Mouse (Mus musculus) hindbrain, postnatal 0 days (tissue): ENCODE measurements around the gene Rpl31. TPM values are rescaled to one million over a fixed set of nuclear protein-coding genes. Genes with fewer than 3 reads are reported as not detected.

Source experiments
- ATAC-seq: fragments of 200-750 bp; cut with Nextera tagmentation; 2 replicates; pipeline ENCODE4 v1.8.0; 2017; ENCODE audit warnings: mild to moderate bottlenecking, moderate TSS enrichment, moderate library complexity
- DNase-seq: peaks from one replicate; pipeline ENCODE4 v3.0.0-alpha.2; 2015; ENCODE audit warnings: low spot score
- H3K27ac ChIP-seq: fragments of 300-500 bp; sonication (generic); 2 replicates; pipeline ENCODE4 v1.5.1; 2014; ENCODE audit warnings: mild to moderate bottlenecking
- H3K27me3 ChIP-seq: fragments of 300-500 bp; sonication (generic); 2 replicates; pipeline ENCODE4 v1.6.1; 2014; ENCODE audit warnings: low read length, mixed read lengths; ENCODE audit not compliant: insufficient read depth
- H3K36me3 ChIP-seq: fragments of 300-500 bp; sonication (generic); 2 replicates; pipeline ENCODE4 v1.6.1; 2014; ENCODE audit warnings: low read length, mixed read lengths; ENCODE audit not compliant: insufficient read depth
- H3K4me1 ChIP-seq: fragments of 300-500 bp; sonication (generic); 2 replicates; pipeline ENCODE4 v1.6.1; 2014; ENCODE audit warnings: antibody characterized with exemption, low read length, mixed read lengths; ENCODE audit not compliant: insufficient read depth
- H3K4me2 ChIP-seq: fragments of 300-500 bp; sonication (generic); 2 replicates; pipeline ENCODE4 v1.6.1; 2014; ENCODE audit warnings: low read depth, mild to moderate bottlenecking, low read length, moderate library complexity, mixed read lengths
- H3K4me3 ChIP-seq: fragments of 300-500 bp; sonication (generic); 2 replicates; pipeline ENCODE4 v1.5.1; 2014; ENCODE audit warnings: low read length
- H3K9ac ChIP-seq: fragments of 300-500 bp; sonication (generic); replicated peaks from 2 replicates; pipeline ENCODE4 v1.6.1; 2014; ENCODE audit warnings: mild to moderate bottlenecking, low read length, moderate library complexity, mixed read lengths
- H3K9me3 ChIP-seq: fragments of 300-500 bp; sonication (generic); 2 replicates; pipeline ENCODE4 v1.6.1; 2016; ENCODE audit warnings: low read length, mixed read lengths
- CTCF ChIP-seq: IDR thresholded peaks from 2 replicates; pipeline ENCODE4 v1.5.1; 2016; ENCODE audit warnings: antibody characterized with exemption, control low read depth, low read depth
- WGBS: fragments of 180-500 bp; shearing (Covaris S2); extraction: QIAGEN DNeasy Blood & Tissue Kit; methylation state at CpG from one replicate; pipeline ENCODE4 v1.1.7; 2014; 5-methylcytosine and 5-hydroxymethylcytosine counted together
- polyA plus RNA-seq: library from polyadenylated mRNA; unstranded; fragments of >200 nt; fragmentation: Nextera tagmentation; extraction: Ambion mirVana; gene quantifications from 2 replicates; pipeline ENCODE4 v1.2.1, GENCODE M21; 2015
- total RNA-seq: library from RNA; depleted of rRNA; stranded (reverse); fragments of >200 nt; gene quantifications from 2 replicates; pipeline ENCODE4 v1.2.3, GENCODE M21; 2014

Rpl31 gene
- total and polyA plus RNA-seq, 2 experiments from 2014 or later, result 207 to 353 TPM

- Histone ChIP-seq H3K9me3 (no peaks in the 10 kb centered on the region), H3K9ac (no peak overlapping the region), H3K27ac (no peak overlapping the region), H3K4me2 (no peak overlapping the region), H3K4me1 (no peaks in the 10 kb centered on the region), H3K4me3 (no peak overlapping the region), H3K27me3 (no peaks in the 10 kb centered on the region), H3K36me3 (no peaks in the 10 kb centered on the region)
- no peak for ATAC-seq
- no peak for DNase-seq
- WGBS, result 81% methylated on average over 4 of the region's 4 CpGs
- no peak for TF ChIP-seq CTCF
Observed at GRCm38 (mm10) chr1:39341807-39342206, 25.8 kb upstream of the Rpl31 start.

- no peak overlapping the region for H3K4me3 ChIP-seq
- TF ChIP-seq CTCF, result peak; percentile 48
- WGBS, result 79% methylated on average over 5 of the region's 5 CpGs
- H3K36me3 ChIP-seq, result no peaks in the 10 kb centered on the region
- H3K9ac ChIP-seq, result no peak overlapping the region
- H3K9me3 ChIP-seq, result no peaks in the 10 kb centered on the region
- H3K4me2 ChIP-seq, result no peak overlapping the region
- H3K27ac ChIP-seq, result no peak overlapping the region
- no peak for DNase-seq
- no peaks in the 10 kb centered on the region for H3K4me1 ChIP-seq
- no peaks in the 10 kb centered on the region for H3K27me3 ChIP-seq
- no peak for ATAC-seq
Observed at GRCm38 (mm10) chr1:39343242-39343641, 24.4 kb upstream of the Rpl31 start.

DNA sequence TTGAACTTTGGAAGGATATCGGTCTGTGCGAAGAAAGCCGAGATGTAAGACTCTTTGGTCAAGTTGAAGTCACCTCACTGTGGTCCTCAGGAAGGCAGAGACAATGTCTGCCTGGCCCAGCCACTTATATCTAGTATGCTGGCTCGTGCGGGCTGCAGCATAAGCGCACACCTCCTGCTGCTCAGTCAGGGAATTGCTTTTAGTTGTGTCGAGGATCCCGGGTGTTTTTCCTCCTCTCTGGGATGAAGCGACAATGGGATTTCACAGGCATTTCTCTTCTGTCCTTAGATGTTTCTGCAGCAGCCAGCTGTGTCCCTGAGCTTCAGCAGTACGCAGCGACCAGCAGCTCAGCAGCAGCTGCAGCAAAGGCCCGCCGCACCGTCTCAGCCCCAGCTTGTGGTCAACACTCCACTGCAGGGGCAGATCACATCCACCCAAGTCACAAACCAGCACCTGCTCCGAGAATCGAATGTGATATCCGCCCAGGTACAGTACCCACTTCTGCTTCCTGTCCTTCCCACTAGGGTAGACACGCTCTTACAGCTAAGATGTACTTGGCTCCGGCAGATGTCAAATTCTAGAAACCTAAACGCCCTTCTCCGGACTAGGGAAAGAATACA, 22.6 kb upstream of the Rpl31 start:
- Histone ChIP-seq H3K4me2 (no peak overlapping the region), H3K4me1 (no peaks in the 10 kb centered on the region), H3K36me3 (no peaks in the 10 kb centered on the region), H3K27me3 (no peaks in the 10 kb centered on the region), H3K4me3 (no peak overlapping the region), H3K9ac (no peak overlapping the region), H3K27ac (no peak overlapping the region), H3K9me3 (no peaks in the 10 kb centered on the region)
- peak; percentile 68 for TF ChIP-seq CTCF
- 63% methylated on average over 21 of the region's 21 CpGs for WGBS
- ATAC-seq (no peak), DNase-seq (peak; percentile 56)

GRCm38 (mm10) chr1:39349001-39349400, 18.6 kb upstream of the Rpl31 start:
- 52% methylated on average over 1 of the region's 1 CpGs for whole genome bisulfite sequencing
- H3K27me3 ChIP-seq, result no peaks in the 10 kb centered on the region
- no peak for TF ChIP-seq CTCF

GRCm38 (mm10) chr1:39349427-39349826, 18.2 kb upstream of the Rpl31 start:
- 77% methylated on average over 7 of the region's 7 CpGs for WGBS

More at GRCm38 (mm10) chr1:39349001-39349400, 18.6 kb upstream of the Rpl31 start:
- Histone ChIP-seq H3K4me3 (no peak overlapping the region), H3K9me3 (peaks cover 4% of the 10 kb centered on the region; the same call in 1 of the 2 replicates), H3K4me1 (no peaks in the 10 kb centered on the region), H3K27ac (no peak overlapping the region), H3K4me2 (no peak overlapping the region), H3K9ac (no peak overlapping the region), H3K36me3 (no peaks in the 10 kb centered on the region)
- ATAC-seq (no peak), DNase-seq (peak; percentile 20)

GRCm38 (mm10) chr1:39361754-39362514, 5.7 kb upstream of the Rpl31 start:
- no peaks in the 10 kb centered on the region for H3K27me3 ChIP-seq
- H3K4me1 ChIP-seq, result 0 out of 2 replicates have a peak, but pooled peaks cover 5% of the 10 kb centered on the region
- ATAC-seq, result 0 out of 2 replicates have a peak, but pooled peaks have one; percentile 27
- TF ChIP-seq CTCF, result peak; percentile 35; the same call in 1 of the 2 replicates
- WGBS, result 31% methylated on average over 24 of the region's 24 CpGs
- no peaks in the 10 kb centered on the region for H3K36me3 ChIP-seq
- no peak for DNase-seq
- no peak overlapping the region; the same call in 1 of the 2 replicates for H3K9ac ChIP-seq
- H3K27ac ChIP-seq, result no peak overlapping the region
- peak overlapping the region; percentile 52 for H3K4me2 ChIP-seq
- peak overlapping the region; percentile 17 for H3K4me3 ChIP-seq
- no peaks in the 10 kb centered on the region for H3K9me3 ChIP-seq

More at GRCm38 (mm10) chr1:39349427-39349826, 18.2 kb upstream of the Rpl31 start:
- no peak overlapping the region for H3K4me3 ChIP-seq
- no peak overlapping the region for H3K4me2 ChIP-seq
- H3K9ac ChIP-seq, result no peak overlapping the region
- peaks cover 4% of the 10 kb centered on the region; the same call in 1 of the 2 replicates for H3K9me3 ChIP-seq
- H3K27ac ChIP-seq, result no peak overlapping the region
- H3K27me3 ChIP-seq, result no peaks in the 10 kb centered on the region
- DNase-seq (no peak), ATAC-seq (no peak)
- no peaks in the 10 kb centered on the region for H3K4me1 ChIP-seq
- H3K36me3 ChIP-seq, result no peaks in the 10 kb centered on the region
- TF ChIP-seq CTCF, result no peak
